Mouse (Mus musculus): Measurements from ENCODE around the gene Slc4a3. TPM values are rescaled to one million over a fixed set of nuclear protein-coding genes. Genes with fewer than 3 reads are reported as not detected.

The Slc4a3 gene
- polyA plus RNA-seq, 1 experiment from 2014 or later: 37.7 TPM

GRCm38 (mm10) chr1:75509586-75509985, 36.5 kb upstream of the Slc4a3 start:
- Histone ChIP-seq H3K4me2 (replicated peaks) (no peak overlapping the region), H3K36me3 (no peaks in the 10 kb centered on the region; the same call in 1 of the 2 replicates), H3K9me3 (no peaks in the 10 kb centered on the region), H3K9ac (no peak overlapping the region; the same call in 1 of the 2 replicates), H3K4me1 (peaks cover 32% of the 10 kb centered on the region), H3K27me3 (peaks cover 7% of the 10 kb centered on the region; the same call in 1 of the 2 replicates), H3K27ac (no peak overlapping the region), H3K4me3 (no peak overlapping the region)
- WGBS: 54% methylated on average over 20 of the region's 20 CpGs
- ATAC-seq (ENCODE audit: low FRiP score, low read depth): no peak

- no peaks in the 10 kb centered on the region for H3K9me3 ChIP-seq
- H3K36me3 ChIP-seq: no peaks in the 10 kb centered on the region; the same call in 1 of the 2 replicates
- no peak overlapping the region for H3K4me2 ChIP-seq (replicated peaks)
- ATAC-seq (ENCODE audit: low FRiP score, low read depth): no peak
- no peak overlapping the region for H3K4me3 ChIP-seq
- peaks cover 7% of the 10 kb centered on the region; the same call in 1 of the 2 replicates for H3K27me3 ChIP-seq
- H3K4me1 ChIP-seq: peaks cover 26% of the 10 kb centered on the region
- H3K27ac ChIP-seq: no peak overlapping the region
- 73% methylated on average over 5 of the region's 5 CpGs for WGBS
- H3K9ac ChIP-seq: no peak overlapping the region
Observed at GRCm38 (mm10) chr1:75510154-75510553, 35.9 kb upstream of the Slc4a3 start.

DNA sequence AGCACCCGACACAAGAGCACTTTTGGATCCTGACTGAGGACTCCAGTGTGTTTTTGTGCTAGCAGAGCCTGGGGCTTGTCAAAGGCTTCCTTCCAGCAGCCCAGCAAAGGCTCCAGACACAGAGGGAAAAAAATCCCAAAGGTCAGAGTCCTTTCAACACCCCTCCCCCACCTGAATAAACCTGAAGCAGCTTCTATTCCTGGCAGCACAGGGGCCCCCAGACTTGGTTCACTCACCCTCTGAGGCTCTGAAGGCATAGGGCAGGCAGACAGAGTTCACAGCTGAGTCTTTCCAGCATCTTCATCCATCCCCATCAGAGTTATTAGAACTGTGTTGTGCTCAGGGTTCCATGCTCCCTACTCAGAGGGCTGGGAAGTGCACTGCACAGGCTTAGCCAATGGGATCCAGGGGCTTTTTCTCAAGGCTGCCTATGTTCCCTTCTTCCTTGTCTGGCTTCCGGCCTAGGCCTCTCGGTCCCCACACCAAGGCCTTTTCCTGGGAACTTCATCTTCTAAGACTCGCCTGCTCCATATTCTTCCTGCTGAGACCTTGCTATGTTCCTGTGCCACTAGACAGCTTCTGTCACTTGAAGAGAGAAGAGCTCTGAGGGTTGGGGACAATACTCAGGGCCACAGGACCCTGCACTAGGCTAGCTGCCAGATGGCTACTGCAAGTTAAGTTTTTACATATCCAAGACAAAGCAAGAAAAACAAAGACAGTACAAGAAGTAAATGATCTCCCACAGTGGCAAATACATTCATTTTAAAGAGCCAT, 34.4 kb upstream of the Slc4a3 start:
- no peaks in the 10 kb centered on the region for H3K9me3 ChIP-seq
- H3K4me3 ChIP-seq: no peak overlapping the region
- 55% methylated on average over 4 of the region's 4 CpGs for WGBS
- H3K4me2 ChIP-seq (replicated peaks): no peak overlapping the region
- peak overlapping the region; percentile 35; the same call in 1 of the 2 replicates for H3K27ac ChIP-seq
- H3K4me1 ChIP-seq: peaks cover 23% of the 10 kb centered on the region
- no peaks in the 10 kb centered on the region; the same call in 1 of the 2 replicates for H3K36me3 ChIP-seq
- ATAC-seq (ENCODE audit: low FRiP score, low read depth): no peak
- no peak overlapping the region for H3K9ac ChIP-seq
- peaks cover 7% of the 10 kb centered on the region; the same call in 1 of the 2 replicates for H3K27me3 ChIP-seq

DNA sequence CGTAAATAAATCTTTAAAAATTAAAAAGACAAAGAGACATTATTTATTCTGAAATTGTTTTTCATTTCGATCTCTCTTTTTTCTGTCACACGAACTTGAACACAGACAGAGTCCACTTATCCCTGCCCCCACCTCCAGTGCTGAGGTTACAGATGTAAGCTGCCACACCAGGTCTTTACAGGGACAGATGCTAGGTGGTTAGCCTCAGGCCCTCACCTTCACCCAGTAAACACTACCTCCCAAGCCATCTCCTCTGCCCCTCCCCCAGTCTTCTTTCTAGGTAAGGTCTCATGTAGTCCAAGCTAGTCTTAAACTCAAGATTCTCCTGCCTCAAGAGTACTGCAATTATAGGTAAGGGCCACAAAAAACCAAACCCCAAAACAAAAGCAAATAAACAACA, 33.5 kb upstream of the Slc4a3 start:
- Histone ChIP-seq H3K27me3 (peaks cover 7% of the 10 kb centered on the region; the same call in 1 of the 2 replicates), H3K4me2 (replicated peaks) (no peak overlapping the region), H3K9me3 (no peaks in the 10 kb centered on the region), H3K9ac (no peak overlapping the region), H3K36me3 (no peaks in the 10 kb centered on the region; the same call in 1 of the 2 replicates), H3K4me1 (peaks cover 14% of the 10 kb centered on the region), H3K4me3 (no peak overlapping the region), H3K27ac (no peak overlapping the region)
- WGBS: 88% methylated on average over 3 of the region's 3 CpGs
- no peak for ATAC-seq (ENCODE audit: low FRiP score, low read depth)

GRCm38 (mm10) chr1:75516703-75517380, 29.2 kb upstream of the Slc4a3 start:
- Histone ChIP-seq H3K4me3 (no peak overlapping the region), H3K9me3 (no peaks in the 10 kb centered on the region), H3K36me3 (no peaks in the 10 kb centered on the region), H3K4me2 (replicated peaks) (no peak overlapping the region), H3K27ac (no peak overlapping the region), H3K27me3 (no peaks in the 10 kb centered on the region), H3K4me1 (peaks cover 19% of the 10 kb centered on the region), H3K9ac (no peak overlapping the region)
- no peak for ATAC-seq (ENCODE audit: low FRiP score, low read depth)
- WGBS: 76% methylated on average over 15 of the region's 15 CpGs

GRCm38 (mm10) chr1:75517984-75518383, 28.1 kb upstream of the Slc4a3 start:
- no peaks in the 10 kb centered on the region for H3K9me3 ChIP-seq
- H3K4me2 ChIP-seq (replicated peaks): no peak overlapping the region
- ATAC-seq (ENCODE audit: low FRiP score, low read depth): no peak
- H3K27me3 ChIP-seq: no peaks in the 10 kb centered on the region
- 57% methylated on average over 4 of the region's 4 CpGs for WGBS
- H3K4me1 ChIP-seq: peaks cover 26% of the 10 kb centered on the region
- no peak overlapping the region; the same call in 1 of the 2 replicates for H3K27ac ChIP-seq
- no peaks in the 10 kb centered on the region for H3K36me3 ChIP-seq
- no peak overlapping the region for H3K9ac ChIP-seq
- no peak overlapping the region for H3K4me3 ChIP-seq

GRCm38 (mm10) chr1:75518427-75518826, 27.6 kb upstream of the Slc4a3 start:
- H3K27ac ChIP-seq: no peak overlapping the region; the same call in 1 of the 2 replicates
- no peak overlapping the region for H3K4me2 ChIP-seq (replicated peaks)
- no peak overlapping the region for H3K4me3 ChIP-seq
- no peaks in the 10 kb centered on the region for H3K36me3 ChIP-seq
- no peaks in the 10 kb centered on the region for H3K27me3 ChIP-seq
- ATAC-seq (ENCODE audit: low FRiP score, low read depth): no peak
- H3K9ac ChIP-seq: no peak overlapping the region
- WGBS: 92% methylated on average over 4 of the region's 4 CpGs
- no peaks in the 10 kb centered on the region for H3K9me3 ChIP-seq
- H3K4me1 ChIP-seq: peaks cover 26% of the 10 kb centered on the region

DNA sequence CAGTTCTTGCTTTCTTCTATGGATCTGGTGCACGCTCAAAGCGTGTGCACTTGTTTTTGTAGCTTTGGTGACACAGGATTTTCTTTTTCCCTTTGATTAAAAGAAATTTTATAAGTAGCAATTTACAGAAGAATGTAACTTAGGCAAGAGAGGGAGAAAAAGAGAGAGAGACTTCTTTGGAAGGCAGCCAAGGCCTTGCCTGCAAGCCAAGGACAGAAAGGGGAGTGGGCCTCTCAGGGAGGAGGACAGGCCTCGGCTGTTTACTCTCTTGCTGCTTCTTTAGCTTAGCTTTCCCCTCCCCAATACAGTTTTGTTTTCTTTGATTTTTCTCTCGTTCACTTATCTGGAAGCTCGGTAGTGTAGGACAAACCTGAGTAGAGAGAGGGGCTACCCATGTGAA, 26.5 kb upstream of the Slc4a3 start:
- no peaks in the 10 kb centered on the region for H3K9me3 ChIP-seq
- no peak overlapping the region for H3K4me3 ChIP-seq
- no peaks in the 10 kb centered on the region for H3K27me3 ChIP-seq
- no peak overlapping the region for H3K4me2 ChIP-seq (replicated peaks)
- ATAC-seq (ENCODE audit: low FRiP score, low read depth): no peak
- H3K4me1 ChIP-seq: peaks cover 26% of the 10 kb centered on the region
- no peak overlapping the region for H3K9ac ChIP-seq
- WGBS: 68% methylated on average over 5 of the region's 5 CpGs
- 0 out of 2 replicates have a peak, but pooled peaks cover 1% of the 10 kb centered on the region for H3K36me3 ChIP-seq
- H3K27ac ChIP-seq: peak overlapping the region; percentile 97; the same call in 1 of the 2 replicates

DNA sequence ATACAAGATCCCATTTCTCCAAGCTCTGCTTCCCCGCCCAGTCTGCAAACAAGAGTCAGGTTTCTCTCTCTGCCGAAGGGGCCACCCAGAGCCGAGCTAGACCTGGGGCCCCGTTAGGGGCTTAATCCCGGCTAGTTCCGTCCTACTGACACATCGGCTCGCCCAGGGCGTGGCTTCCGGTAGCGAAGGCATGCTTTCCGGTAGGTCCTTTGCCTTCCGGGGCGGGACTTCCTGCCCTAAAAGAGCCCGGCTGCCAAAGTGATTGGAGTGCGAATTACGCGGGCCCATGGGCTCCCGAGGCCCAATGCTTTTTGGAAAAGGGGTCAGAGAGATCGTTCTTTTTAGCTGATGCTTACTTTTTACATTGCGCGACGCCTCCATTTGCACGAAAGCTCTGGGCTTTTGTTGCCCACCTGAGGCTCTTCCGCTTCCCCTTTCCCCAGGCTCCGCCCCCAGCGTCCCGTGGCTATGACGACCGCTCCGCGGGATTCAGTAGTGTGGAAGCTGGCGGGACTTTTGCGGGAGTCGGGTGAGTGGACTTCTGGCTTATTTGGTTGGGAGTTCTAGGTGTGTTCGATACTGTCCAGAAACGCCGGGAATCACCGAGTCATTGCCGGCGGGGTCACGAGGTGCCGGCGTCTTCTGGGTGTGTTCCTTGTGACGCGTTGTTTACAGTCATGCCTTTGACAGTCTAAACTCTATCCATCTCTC, 24.6 kb upstream of the Slc4a3 start, which contains the start of gene Stk11ip:
Stk11ip (plus strand) TSS at position 209 of the 711 bp plus-strand sequence.
- WGBS: under 1% methylated on average over 46 of the region's 46 CpGs
- peak within 1 kb of the TSS; percentile 65 for H3K4me3 ChIP-seq
- H3K9me3 ChIP-seq: no peaks in the 10 kb centered on the region
- peak; percentile 98 for ATAC-seq (ENCODE audit: low FRiP score, low read depth)
- H3K4me1 ChIP-seq: peaks cover 26% of the 10 kb centered on the region
- peaks cover 20% of the 10 kb centered on the region for H3K36me3 ChIP-seq
- H3K4me2 ChIP-seq (replicated peaks): peak within 1 kb of the TSS; percentile 72
- peak within 1 kb of the TSS; percentile 97 for H3K27ac ChIP-seq
- no peaks in the 10 kb centered on the region for H3K27me3 ChIP-seq
- peak within 1 kb of the TSS; percentile 60 for H3K9ac ChIP-seq

- Histone ChIP-seq H3K27me3 (no peaks in the 10 kb centered on the region), H3K4me1 (peaks cover 14% of the 10 kb centered on the region), H3K4me2 (replicated peaks) (no peak overlapping the region), H3K36me3 (peaks cover 52% of the 10 kb centered on the region), H3K9ac (no peak overlapping the region), H3K9me3 (no peaks in the 10 kb centered on the region), H3K4me3 (no peak overlapping the region), H3K27ac (no peak overlapping the region)
- ATAC-seq (ENCODE audit: low FRiP score, low read depth): no peak
- WGBS: 87% methylated on average over 7 of the region's 7 CpGs
Observed at GRCm38 (mm10) chr1:75524679-75525078, 21.4 kb upstream of the Slc4a3 start.

DNA sequence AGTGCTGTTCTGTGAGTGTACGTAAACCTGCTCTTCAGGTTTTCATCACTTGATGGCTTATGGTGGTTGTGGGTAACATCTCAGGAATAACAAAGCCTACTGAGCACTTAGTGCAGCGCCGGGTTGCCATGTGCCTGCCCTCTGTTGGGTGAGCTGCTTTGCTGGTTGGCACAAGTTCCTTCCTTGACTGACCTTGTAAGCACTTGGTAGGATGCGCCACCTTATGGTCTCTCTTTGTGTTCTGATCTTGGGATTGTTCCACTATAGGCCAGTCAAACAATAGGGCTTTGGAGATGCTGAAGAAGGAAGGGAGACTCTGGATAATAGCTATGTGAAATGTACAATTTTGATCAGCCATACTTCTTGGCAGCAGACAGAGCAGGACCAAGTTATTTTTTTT, 15.5 kb upstream of the Slc4a3 start:
- no peaks in the 10 kb centered on the region for H3K9me3 ChIP-seq
- WGBS: 83% methylated on average over 4 of the region's 4 CpGs
- H3K27ac ChIP-seq: no peak overlapping the region
- no peak for ATAC-seq (ENCODE audit: low FRiP score, low read depth)
- H3K36me3 ChIP-seq: peaks cover 91% of the 10 kb centered on the region
- H3K4me2 ChIP-seq (replicated peaks): no peak overlapping the region
- no peaks in the 10 kb centered on the region for H3K4me1 ChIP-seq
- no peak overlapping the region for H3K9ac ChIP-seq
- no peak overlapping the region for H3K4me3 ChIP-seq
- no peaks in the 10 kb centered on the region for H3K27me3 ChIP-seq

Measured in limb, embryonic 13.5 days (tissue).